Mouse (Mus musculus): ENCODE measurements at regions not wholly inside any gene's neighbourhood (a gene's known extent, or its start where the extent isn't known, plus 50 kb on each side); places are given as distances from the start of the nearest gene placed in this dataset.

GRCm38 (mm10) chr10:115664567-115664966 lies 77.0 kb upstream of the Lgr5 start:
- Histone ChIP-seq H3K9me3 (replicated peaks; ENCODE audit: control insufficient read depth, low read length) (no peaks in the 10 kb centered on the region), H3K27ac (ENCODE audit: low read depth) (no peak overlapping the region), H3K27me3 (ENCODE audit: control insufficient read depth, insufficient read depth, low read length) (no peaks in the 10 kb centered on the region), H3K9ac (replicated peaks; ENCODE audit: low read depth, low read length) (no peak overlapping the region), H3K4me2 (ENCODE audit: low read depth, low read length) (no peak overlapping the region), H3K36me3 (replicated peaks; ENCODE audit: control insufficient read depth, insufficient read depth, low read length) (no peaks in the 10 kb centered on the region), H3K4me3 (ENCODE audit: low read depth, low read length) (no peak overlapping the region), H3K4me1 (ENCODE audit: control insufficient read depth, insufficient read depth) (no peaks in the 10 kb centered on the region)
- no peak for DNase-seq (ENCODE audit: low spot score)
- ATAC-seq (ENCODE audit: insufficient read depth, low read depth), result no peak
- WGBS, result 80% methylated on average over 19 of the region's 19 CpGs
- TF ChIP-seq CTCF (IDR thresholded peaks at IDR 0.05; ENCODE audit: low read depth) (no peak), EP300 (IDR thresholded peaks at IDR 0.05; ENCODE audit: low read depth) (no peak)

GRCm38 (mm10) chr10:115676661-115677060 lies 89.1 kb upstream of the Lgr5 start:
- 84% methylated on average over 2 of the region's 2 CpGs for WGBS
- Histone ChIP-seq H3K9ac (replicated peaks; ENCODE audit: low read depth, low read length) (no peak overlapping the region), H3K27me3 (ENCODE audit: control insufficient read depth, insufficient read depth, low read length) (no peaks in the 10 kb centered on the region), H3K27ac (ENCODE audit: low read depth) (no peak overlapping the region), H3K36me3 (replicated peaks; ENCODE audit: control insufficient read depth, insufficient read depth, low read length) (no peaks in the 10 kb centered on the region), H3K4me2 (ENCODE audit: low read depth, low read length) (no peak overlapping the region), H3K9me3 (replicated peaks; ENCODE audit: control insufficient read depth, low read length) (no peaks in the 10 kb centered on the region), H3K4me1 (ENCODE audit: control insufficient read depth, insufficient read depth) (no peaks in the 10 kb centered on the region), H3K4me3 (ENCODE audit: low read depth, low read length) (no peak overlapping the region)
- DNase-seq (ENCODE audit: low spot score) (no peak), ATAC-seq (ENCODE audit: insufficient read depth, low read depth) (no peak)
- TF ChIP-seq EP300 (IDR thresholded peaks at IDR 0.05; ENCODE audit: low read depth) (no peak), CTCF (IDR thresholded peaks at IDR 0.05; ENCODE audit: low read depth) (no peak)

GRCm38 (mm10) chr10:115681115-115681514 lies 93.5 kb upstream of the Lgr5 start:
- ATAC-seq (ENCODE audit: insufficient read depth, low read depth) (no peak), DNase-seq (ENCODE audit: low spot score) (no peak)
- H3K4me2 ChIP-seq (ENCODE audit: low read depth, low read length), result no peak overlapping the region
- H3K27me3 ChIP-seq (ENCODE audit: control insufficient read depth, insufficient read depth, low read length), result no peaks in the 10 kb centered on the region
- no peak overlapping the region for H3K4me3 ChIP-seq (ENCODE audit: low read depth, low read length)
- H3K4me1 ChIP-seq (ENCODE audit: control insufficient read depth, insufficient read depth), result no peaks in the 10 kb centered on the region
- no peak overlapping the region for H3K9ac ChIP-seq (replicated peaks; ENCODE audit: low read depth, low read length)
- TF ChIP-seq CTCF (IDR thresholded peaks at IDR 0.05; ENCODE audit: low read depth), result no peak
- no peak for TF ChIP-seq EP300 (IDR thresholded peaks at IDR 0.05; ENCODE audit: low read depth)
- no peak overlapping the region for H3K27ac ChIP-seq (ENCODE audit: low read depth)
- WGBS, result 70% methylated on average over 6 of the region's 6 CpGs
- no peaks in the 10 kb centered on the region for H3K36me3 ChIP-seq (replicated peaks; ENCODE audit: control insufficient read depth, insufficient read depth, low read length)
- H3K9me3 ChIP-seq (replicated peaks; ENCODE audit: control insufficient read depth, low read length), result no peaks in the 10 kb centered on the region

- no peaks in the 10 kb centered on the region for H3K27me3 ChIP-seq (ENCODE audit: control insufficient read depth, insufficient read depth, low read length)
- no peaks in the 10 kb centered on the region for H3K4me1 ChIP-seq (ENCODE audit: control insufficient read depth, insufficient read depth)
- no peak for TF ChIP-seq EP300 (IDR thresholded peaks at IDR 0.05; ENCODE audit: low read depth)
- TF ChIP-seq CTCF (IDR thresholded peaks at IDR 0.05; ENCODE audit: low read depth), result no peak
- H3K36me3 ChIP-seq (replicated peaks; ENCODE audit: control insufficient read depth, insufficient read depth, low read length), result no peaks in the 10 kb centered on the region
- H3K27ac ChIP-seq (ENCODE audit: low read depth), result no peak overlapping the region
- H3K4me3 ChIP-seq (ENCODE audit: low read depth, low read length), result no peak overlapping the region
- whole genome bisulfite sequencing, result 80% methylated on average over 4 of the region's 4 CpGs
- no peak overlapping the region for H3K4me2 ChIP-seq (ENCODE audit: low read depth, low read length)
- no peaks in the 10 kb centered on the region for H3K9me3 ChIP-seq (replicated peaks; ENCODE audit: control insufficient read depth, low read length)
- ATAC-seq (ENCODE audit: insufficient read depth, low read depth), result no peak
- no peak overlapping the region for H3K9ac ChIP-seq (replicated peaks; ENCODE audit: low read depth, low read length)
- DNase-seq (ENCODE audit: low spot score), result no peak
Measured at GRCm38 (mm10) chr10:115691939-115692338, 104.4 kb upstream of the Lgr5 start.

- no peaks in the 10 kb centered on the region for H3K27me3 ChIP-seq (ENCODE audit: control insufficient read depth, insufficient read depth, low read length)
- H3K27ac ChIP-seq (ENCODE audit: low read depth), result no peak overlapping the region
- H3K4me1 ChIP-seq (ENCODE audit: control insufficient read depth, insufficient read depth), result no peaks in the 10 kb centered on the region
- H3K4me3 ChIP-seq (ENCODE audit: low read depth, low read length), result no peak overlapping the region
- H3K9ac ChIP-seq (replicated peaks; ENCODE audit: low read depth, low read length), result no peak overlapping the region
- no peaks in the 10 kb centered on the region for H3K36me3 ChIP-seq (replicated peaks; ENCODE audit: control insufficient read depth, insufficient read depth, low read length)
- H3K9me3 ChIP-seq (replicated peaks; ENCODE audit: control insufficient read depth, low read length), result no peaks in the 10 kb centered on the region
- DNase-seq (ENCODE audit: low spot score), result no peak
- no peak overlapping the region for H3K4me2 ChIP-seq (ENCODE audit: low read depth, low read length)
- ATAC-seq (ENCODE audit: insufficient read depth, low read depth), result no peak
- TF ChIP-seq CTCF (IDR thresholded peaks at IDR 0.05; ENCODE audit: low read depth) (no peak), EP300 (IDR thresholded peaks at IDR 0.05; ENCODE audit: low read depth) (no peak)
- WGBS, result 87% methylated on average over 22 of the region's 22 CpGs
Measured at GRCm38 (mm10) chr10:115693986-115694833, 106.6 kb upstream of the Lgr5 start.

- Histone ChIP-seq H3K9me3 (replicated peaks; ENCODE audit: control insufficient read depth, low read length) (no peaks in the 10 kb centered on the region), H3K4me3 (ENCODE audit: low read depth, low read length) (no peak overlapping the region), H3K4me2 (ENCODE audit: low read depth, low read length) (no peak overlapping the region), H3K4me1 (ENCODE audit: control insufficient read depth, insufficient read depth) (no peaks in the 10 kb centered on the region), H3K9ac (replicated peaks; ENCODE audit: low read depth, low read length) (no peak overlapping the region), H3K27ac (ENCODE audit: low read depth) (no peak overlapping the region), H3K36me3 (replicated peaks; ENCODE audit: control insufficient read depth, insufficient read depth, low read length) (no peaks in the 10 kb centered on the region), H3K27me3 (ENCODE audit: control insufficient read depth, insufficient read depth, low read length) (no peaks in the 10 kb centered on the region)
- TF ChIP-seq CTCF (IDR thresholded peaks at IDR 0.05; ENCODE audit: low read depth) (no peak), EP300 (IDR thresholded peaks at IDR 0.05; ENCODE audit: low read depth) (no peak)
- 75% methylated on average over 3 of the region's 3 CpGs for WGBS
- ATAC-seq (ENCODE audit: insufficient read depth, low read depth), result no peak
- no peak for DNase-seq (ENCODE audit: low spot score)
Measured at GRCm38 (mm10) chr10:115702358-115702757, 114.3 kb upstream of the Tspan8 start.
